Mouse (Mus musculus) adrenal gland, postnatal 14 days (tissue): ENCODE results near the gene Calhm3. TPM values are rescaled to one million over a fixed set of nuclear protein-coding genes. Genes with fewer than 3 reads are reported as not detected.

Source experiments
- DNase-seq: peaks from one replicate; pipeline ENCODE4 v3.0.0; 2021; ENCODE audit warnings: mixed read lengths
- long read RNA-seq, 2 experiments: library from polyadenylated mRNA; stranded (forward); transcript quantifications; one replicate each; pipeline ENCODE4 v2.0.0; 2021
- total RNA-seq: library from RNA; stranded (reverse); gene quantifications from 2 replicates; pipeline ENCODE4 v1.2.3, GENCODE M21; 2021

Gene Calhm3
- not detected in 2 replicates for total RNA-seq
- long read RNA-seq, experiment 1, result 0 reads
- long read RNA-seq, experiment 2, result 0 reads

- no peak for DNase-seq
Observed at GRCm38 (mm10) chr19:47157664-47158063, at the start of gene Calhm3. Calhm3 (minus strand) TSS chr19:47157764.

DNA sequence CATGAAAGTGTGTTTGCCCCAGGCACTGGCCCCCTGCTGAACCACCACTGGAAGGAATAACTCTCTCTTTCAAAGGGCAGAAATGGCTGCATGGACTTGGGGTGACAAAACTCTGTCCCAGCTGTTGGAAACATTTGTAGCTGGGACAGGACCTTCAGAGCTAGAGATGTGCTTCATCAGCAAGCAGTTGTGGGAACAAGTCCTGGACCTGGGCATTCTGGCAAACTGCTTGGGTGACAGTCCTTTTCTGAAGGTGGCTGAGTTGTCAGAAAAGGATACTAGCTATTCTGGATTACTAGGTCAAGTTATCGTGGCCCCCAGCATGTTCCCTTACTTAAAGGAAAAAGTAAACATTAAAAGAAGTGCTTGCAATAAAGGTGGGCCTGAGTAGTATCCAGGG is 48.6 kb upstream of the Calhm3 start:
- DNase-seq, result no peak

DNA sequence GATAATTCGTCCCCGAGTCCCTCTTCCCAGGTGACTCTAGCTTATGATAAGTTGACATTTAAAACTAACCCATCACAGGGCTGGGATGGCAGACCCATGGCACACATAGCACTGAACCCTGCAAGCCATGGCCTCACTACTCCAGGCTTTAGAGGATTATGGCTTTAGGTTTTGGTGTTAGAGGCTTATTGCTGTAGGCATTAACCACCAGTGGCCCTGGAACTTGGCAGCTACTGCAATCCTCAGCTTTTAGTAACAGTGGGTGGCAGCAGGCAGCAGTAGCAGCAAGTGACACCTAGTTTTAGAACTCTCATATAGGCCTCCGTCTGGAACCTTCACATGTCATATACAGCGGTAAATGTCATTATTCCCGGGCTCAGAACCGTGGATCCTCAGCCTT is 47.1 kb upstream of the Calhm3 start:
- no peak for DNase-seq

DNA sequence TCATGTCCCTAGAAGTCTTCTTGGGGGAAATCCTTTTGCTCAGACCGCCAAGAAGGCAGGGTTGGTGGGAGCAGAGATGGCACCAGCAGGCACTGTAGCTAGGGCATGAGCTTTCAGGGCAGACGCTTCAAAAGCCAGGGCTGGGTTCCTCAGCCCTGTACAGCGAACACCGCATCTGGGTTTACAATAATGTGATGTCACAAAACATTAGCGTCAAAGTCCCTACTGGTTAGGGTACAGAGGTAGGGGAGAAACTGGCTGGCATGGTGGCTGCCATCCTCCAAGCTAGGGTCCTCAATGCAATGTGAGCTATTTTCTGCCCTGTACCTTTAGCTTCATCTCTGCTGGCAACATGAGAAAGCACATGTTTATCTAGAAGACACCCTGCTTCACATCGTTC is 45.5 kb upstream of the Calhm3 start:
- DNase-seq, result no peak

DNA sequence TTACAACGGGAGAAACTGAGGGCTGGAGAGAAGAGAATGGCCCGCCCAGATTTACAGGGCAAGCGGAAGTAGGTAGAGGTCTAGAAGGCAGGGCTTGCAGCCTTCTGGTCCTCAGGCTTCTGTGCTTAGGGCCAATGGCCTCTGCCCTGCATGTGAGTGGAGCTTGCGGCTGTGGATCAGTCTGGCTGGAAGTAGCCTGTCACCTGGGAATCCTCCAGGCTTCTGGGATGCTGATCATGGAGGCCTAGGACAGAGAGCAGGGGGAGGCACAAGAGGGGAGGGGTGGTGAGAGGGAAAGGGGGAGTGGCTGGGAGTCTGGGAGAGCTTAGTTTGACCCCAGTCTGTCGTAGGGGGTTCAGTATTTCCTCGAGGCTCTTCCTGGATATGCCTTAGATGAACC is 44.9 kb upstream of the Calhm3 start:
- DNase-seq, result no peak

GRCm38 (mm10) chr19:47201972-47202371 is 44.4 kb upstream of the Calhm3 start:
- DNase-seq, result no peak

- DNase-seq, result no peak
Observed at GRCm38 (mm10) chr19:47198671-47199350, 41.2 kb upstream of the Calhm3 start.

- DNase-seq, result no peak
Observed at GRCm38 (mm10) chr19:47192158-47192557, 34.6 kb upstream of the Calhm3 start.

DNA sequence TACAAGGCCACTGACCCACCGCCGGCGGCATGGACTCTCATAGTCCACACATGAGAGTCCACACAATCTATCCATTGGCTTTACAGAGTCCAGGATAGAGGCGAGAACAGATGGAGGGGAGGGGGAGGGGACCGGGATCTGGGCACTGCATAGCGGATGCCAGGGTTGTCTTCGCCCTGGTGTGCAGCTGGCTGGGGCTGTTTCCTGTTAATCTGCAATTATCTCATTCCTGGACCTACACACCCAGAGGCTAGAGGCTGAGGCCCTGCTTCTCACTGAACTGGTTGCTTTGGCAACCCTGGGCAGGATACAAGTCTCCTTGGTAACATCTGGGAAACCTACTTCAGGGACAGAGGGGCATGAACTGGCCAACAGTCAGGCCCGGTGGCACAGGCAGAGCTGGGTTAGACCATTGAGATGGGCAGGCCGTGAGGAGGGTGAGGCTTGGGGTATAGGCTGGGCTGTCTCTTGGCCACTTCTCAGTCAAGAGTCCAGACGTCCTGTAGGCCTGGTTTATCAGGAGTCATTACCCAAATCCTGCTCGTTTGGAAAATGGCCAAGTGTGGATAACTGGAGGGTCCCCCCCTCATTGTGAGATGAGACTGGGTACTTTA is 31.1 kb upstream of the Calhm3 start:
- DNase-seq, result peak; percentile 28

- no peak for DNase-seq
Observed at GRCm38 (mm10) chr19:47186514-47187275, 29.1 kb upstream of the Calhm3 start.

DNA sequence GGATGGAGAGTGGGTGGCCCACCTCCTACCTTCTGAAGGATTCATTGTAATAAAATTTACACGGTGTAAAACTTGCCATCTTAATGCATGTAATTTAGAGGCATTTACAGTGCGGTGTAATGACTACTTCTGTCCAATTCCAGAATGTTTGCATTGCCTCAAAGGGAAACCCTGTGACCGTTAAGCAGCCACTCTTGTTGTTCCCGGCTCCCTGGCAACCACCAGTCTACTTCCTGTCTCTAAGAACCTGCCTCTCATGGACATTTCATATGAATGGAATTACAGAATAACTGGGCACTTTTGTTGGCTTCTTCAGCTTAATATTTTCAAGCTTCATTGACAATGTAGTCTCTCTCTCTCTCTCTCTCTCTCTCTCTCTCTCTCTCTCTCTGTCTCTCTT is 27.2 kb upstream of the Calhm3 start:
- DNase-seq, result no peak

DNA sequence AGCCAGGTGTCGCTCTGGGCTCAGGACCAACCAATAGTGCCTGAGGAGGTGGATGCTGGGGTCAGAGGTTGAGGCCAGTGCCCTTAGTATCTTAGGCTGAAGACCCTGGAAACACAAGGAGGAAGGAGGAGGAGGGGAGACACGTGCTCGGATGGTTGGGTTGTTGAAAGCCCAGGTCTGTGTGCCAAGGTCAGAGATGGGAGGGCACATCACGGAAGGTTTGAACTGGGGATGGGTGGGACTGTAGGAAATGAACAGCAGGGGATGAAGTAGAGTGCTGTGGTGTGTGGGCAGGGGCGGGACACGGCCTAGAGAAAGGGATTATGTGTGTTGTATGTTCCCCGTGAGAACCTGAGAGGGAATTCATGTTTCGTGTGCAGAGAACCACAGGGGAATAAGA is 26.7 kb upstream of the Calhm3 start:
- DNase-seq, result no peak

DNA sequence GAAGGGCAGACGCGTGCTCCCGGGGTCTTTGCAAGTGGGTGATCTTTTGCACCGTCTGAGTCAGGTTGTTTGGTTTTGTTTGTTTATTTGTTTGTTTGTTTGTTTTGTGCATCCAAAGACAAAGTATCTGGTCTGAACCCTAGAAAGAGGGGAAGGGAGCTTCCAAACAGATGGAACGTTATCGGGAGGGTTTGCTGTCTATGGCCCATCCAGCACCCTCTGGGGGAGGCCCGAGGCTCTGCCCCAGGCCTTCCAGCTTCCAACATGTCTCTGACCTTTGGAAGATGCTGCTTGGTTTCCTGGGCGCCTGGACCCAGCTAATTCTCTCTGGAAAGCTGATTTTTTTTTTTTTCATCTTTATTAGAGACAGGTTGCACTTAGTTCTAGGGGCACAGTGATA is 22.4 kb upstream of the Calhm3 start:
- DNase-seq, result no peak

- peak; percentile 57 for DNase-seq
Observed at GRCm38 (mm10) chr19:47179272-47179809, 21.8 kb upstream of the Calhm3 start.

GRCm38 (mm10) chr19:47178431-47179271 is 21.1 kb upstream of the Calhm3 start, which contains the start of gene Neurl1a:
Neurl1a (plus strand) TSS chr19:47178820.
- peak; percentile 78 for DNase-seq

GRCm38 (mm10) chr19:47178001-47178400 is 20.4 kb upstream of the Calhm3 start:
- DNase-seq, result peak; percentile 56

DNA sequence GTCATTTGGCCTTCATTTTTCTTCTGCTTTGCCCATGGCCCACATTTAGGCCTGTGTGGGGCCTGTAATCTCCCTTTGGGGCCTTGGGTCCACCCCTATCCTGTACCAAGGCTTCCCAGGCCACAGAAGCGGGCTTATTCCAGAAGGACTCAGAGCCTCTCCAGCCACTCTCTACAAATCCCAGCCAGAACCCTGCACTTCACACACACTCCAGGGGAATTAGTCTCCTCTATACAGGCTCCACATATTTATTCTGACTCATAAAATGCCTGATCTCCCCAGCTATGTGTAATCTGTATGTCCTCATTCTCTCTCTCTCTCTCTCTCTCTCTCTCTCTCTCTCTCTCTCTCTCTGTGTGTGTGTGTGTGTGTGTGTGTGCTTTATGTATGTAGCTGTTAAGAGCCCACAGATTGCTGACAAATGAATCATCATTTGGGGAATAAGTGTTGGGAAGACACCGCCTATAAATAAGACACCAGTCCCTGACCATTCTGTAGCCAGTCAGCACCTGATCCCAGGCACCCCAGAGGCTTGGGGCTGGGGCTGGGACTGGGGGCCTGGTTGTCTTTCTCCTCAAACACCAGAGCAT is 19.4 kb upstream of the Calhm3 start:
- DNase-seq, result peak; percentile 19

DNA sequence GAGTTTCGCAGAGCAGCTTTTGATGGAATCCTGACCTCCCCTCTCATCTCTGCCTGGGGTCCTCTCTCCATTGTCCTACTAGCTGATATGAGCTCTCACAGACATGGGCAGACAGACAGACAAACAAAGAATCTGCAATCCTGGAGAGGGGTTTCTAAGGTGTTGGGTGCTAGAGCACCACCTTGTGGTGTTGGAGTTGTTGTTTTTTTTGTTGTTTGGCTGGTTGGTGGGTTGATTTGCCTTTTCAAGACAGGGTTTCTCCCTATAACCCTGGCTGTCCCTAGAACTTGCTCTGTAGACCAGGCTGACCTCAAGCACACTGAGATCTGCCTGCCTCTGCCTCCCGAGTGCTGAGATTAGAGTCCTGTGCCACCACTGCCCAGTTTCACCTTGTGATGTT is 17.9 kb upstream of the Calhm3 start:
- DNase-seq, result no peak

DNA sequence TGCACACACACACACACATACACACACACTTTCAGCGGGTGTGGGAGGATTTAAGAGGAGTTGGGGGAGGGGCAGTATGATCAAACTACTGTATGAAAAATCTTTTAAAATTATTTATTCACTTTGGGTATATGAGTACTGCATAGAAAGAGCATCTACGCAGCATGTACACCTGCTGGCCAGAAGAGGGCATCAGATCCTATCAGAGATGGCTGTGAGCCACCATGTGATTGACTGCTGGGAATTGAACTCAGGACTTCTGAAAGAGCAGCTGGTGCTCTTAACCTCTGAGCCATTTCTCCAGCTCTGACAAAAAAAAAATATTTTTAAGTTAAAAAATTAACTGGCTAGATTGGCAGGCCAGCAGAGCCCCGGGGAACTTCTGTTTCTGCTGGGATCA is 17.0 kb upstream of the Calhm3 start:
- peak; percentile 53 for DNase-seq

GRCm38 (mm10) chr19:47168793-47169412 is 11.3 kb upstream of the Calhm3 start:
- peak; percentile 91 for DNase-seq

DNA sequence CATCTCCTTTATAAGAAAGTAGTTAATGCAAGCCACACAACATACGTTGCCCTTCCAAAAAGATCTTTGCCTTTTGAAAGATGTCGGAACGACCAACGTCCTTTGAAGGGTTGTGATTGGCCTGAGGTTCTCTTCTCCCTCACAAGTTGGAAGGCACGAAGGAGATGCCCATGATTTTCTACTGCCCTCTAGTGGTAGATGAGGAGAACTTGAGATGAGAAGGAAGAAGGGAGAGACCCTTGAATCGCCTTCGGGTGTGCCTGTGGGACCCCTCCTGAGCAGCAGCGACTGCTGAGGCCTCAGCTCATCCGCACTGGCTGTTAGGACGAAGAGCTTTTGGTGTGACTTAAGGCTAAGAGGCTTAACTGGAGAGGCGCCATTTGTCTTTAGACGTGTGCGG is 10.7 kb upstream of the Calhm3 start:
- peak; percentile 43 for DNase-seq
